Mouse (Mus musculus): Measurements from ENCODE around the gene Hnf4a. TPM values are rescaled to one million over a fixed set of nuclear protein-coding genes. Genes with fewer than 3 reads are reported as not detected.

The Hnf4a gene
- total and polyA plus RNA-seq, 3 experiments = 0.39 to 1.1 TPM; not detected in 1

DNA sequence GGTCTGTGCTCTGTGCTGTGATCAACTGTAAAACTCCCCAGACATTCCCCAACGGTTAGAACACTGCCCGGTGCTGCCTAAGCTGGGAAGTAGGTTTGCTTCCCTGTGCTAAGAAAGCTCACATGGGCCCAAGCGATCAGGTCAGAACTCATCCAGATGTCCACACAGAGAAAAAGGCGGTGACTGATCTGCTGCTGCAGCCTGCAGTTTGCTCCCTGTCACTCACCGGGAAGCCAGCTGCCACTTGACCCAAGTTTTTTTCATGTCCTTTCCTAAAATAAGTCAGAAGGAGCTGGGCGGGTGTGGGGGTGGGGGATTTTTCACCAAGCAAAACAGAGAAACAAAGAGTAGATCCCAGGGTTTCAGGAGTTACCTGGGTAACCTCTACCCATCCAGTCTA, 42.0 kb upstream of the Hnf4a start:
- no peak for DNase-seq (ENCODE audit: low read depth, low spot score)
- no peak for TF ChIP-seq EP300 (IDR thresholded peaks at IDR 0.05; ENCODE audit: low read depth in 1 of 2, low read length in 2 of 2)
- no peak for TF ChIP-seq MAX (IDR thresholded peaks at IDR 0.05; ENCODE audit: low read length)
- no peaks in the 10 kb centered on the region for H3K36me3 ChIP-seq (ENCODE audit: control insufficient read depth in 1 of 2, insufficient read depth in 2 of 2, low read length in 2 of 2)

DNA sequence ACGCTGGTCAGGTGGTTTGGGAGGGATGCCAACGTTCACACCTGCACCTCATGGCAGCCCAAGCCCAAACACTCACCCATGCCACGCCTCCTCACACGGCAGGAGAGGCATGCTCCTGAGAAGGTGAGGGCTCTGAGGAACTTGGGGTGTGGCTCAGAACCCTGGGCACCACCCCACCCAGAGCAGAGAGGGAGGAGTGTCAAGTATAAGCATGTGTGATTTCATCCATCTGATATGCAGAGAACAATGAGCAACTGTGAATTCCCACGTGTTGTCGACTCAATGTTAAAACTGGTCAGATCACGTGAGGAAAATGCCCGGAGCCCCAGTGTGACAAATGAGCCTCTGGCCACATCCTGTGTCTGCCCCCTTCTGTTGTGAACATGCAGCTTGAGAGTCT, 39.8 kb upstream of the Hnf4a start:
- H3K27me3 ChIP-seq (ENCODE audit: control insufficient read depth in 1 of 2, insufficient read depth in 2 of 2, low read length in 2 of 2) = no peaks in the 10 kb centered on the region
- no peak overlapping the region for H3K9ac ChIP-seq (ENCODE audit: control insufficient read depth, low read depth, low read length, poor library complexity, severe bottlenecking)
- no peak overlapping the region for H3K4me3 ChIP-seq (ENCODE audit: control insufficient read depth in 1 of 2, insufficient read depth in 1 of 2, low read depth in 2 of 2, low read length in 2 of 2)
- no peak for TF ChIP-seq HCFC1 (IDR thresholded peaks at IDR 0.05; ENCODE audit: low read depth, low read length)
- no peak for TF ChIP-seq BHLHE40 (IDR thresholded peaks at IDR 0.05; ENCODE audit: borderline replicate concordance, low read depth, low read length)
- TF ChIP-seq POLR2A (IDR thresholded peaks at IDR 0.05; ENCODE audit: control insufficient read depth in 1 of 2, insufficient read depth in 1 of 2, low read depth in 1 of 2, low read length in 2 of 2, poor library complexity in 1 of 2) = no peak
- TF ChIP-seq TCF12 (IDR thresholded peaks at IDR 0.05; ENCODE audit: low read depth, low read length) = no peak
- no peak for TF ChIP-seq MAX (IDR thresholded peaks at IDR 0.05; ENCODE audit: low read length)
- TF ChIP-seq CHD2 (IDR thresholded peaks at IDR 0.05; ENCODE audit: low read length) = no peak
- H3K9me3 ChIP-seq (replicated peaks; ENCODE audit: insufficient read depth, low read length) = no peaks in the 10 kb centered on the region
- peaks cover 0 to 7% of the 10 kb centered on the region in 2 experiments; a peak in 1 of 4 replicates for H3K4me1 ChIP-seq (ENCODE audit: control insufficient read depth in 1 of 2, insufficient read depth in 2 of 2, low read length in 2 of 2)
- no peak for DNase-seq (ENCODE audit: low read depth, low spot score)
- peaks cover 0 to 5% of the 10 kb centered on the region in 2 experiments; a peak in 1 of 4 replicates for H3K36me3 ChIP-seq (ENCODE audit: control insufficient read depth in 1 of 2, insufficient read depth in 2 of 2, low read length in 2 of 2)
- no peak overlapping the region for H3K27ac ChIP-seq (ENCODE audit: control insufficient read depth, low read depth, low read length)
- H3K79me2 ChIP-seq (ENCODE audit: control insufficient read depth, insufficient read depth, low read length, poor library complexity) = no peaks in the 10 kb centered on the region; the same call in none of the 2 replicates

More for the DNA sequence above, 42.0 kb upstream of the Hnf4a start:
- Histone ChIP-seq H3K4me1 (ENCODE audit: control insufficient read depth in 1 of 2, insufficient read depth in 2 of 2, low read length in 2 of 2) (0 out of 4 replicates have a peak, but pooled peaks cover 0 to 2% of the 10 kb centered on the region in 2 experiments), H3K27me3 (ENCODE audit: control insufficient read depth in 1 of 2, insufficient read depth in 2 of 2, low read length in 2 of 2) (no peaks in the 10 kb centered on the region), H3K9ac (ENCODE audit: control insufficient read depth, low read depth, low read length, poor library complexity, severe bottlenecking) (no peak overlapping the region), H3K9me3 (replicated peaks; ENCODE audit: insufficient read depth, low read length) (no peaks in the 10 kb centered on the region), H3K27ac (ENCODE audit: control insufficient read depth, low read depth, low read length) (no peak overlapping the region), H3K4me3 (ENCODE audit: control insufficient read depth in 1 of 2, insufficient read depth in 1 of 2, low read depth in 2 of 2, low read length in 2 of 2) (no peak overlapping the region), H3K79me2 (ENCODE audit: control insufficient read depth, insufficient read depth, low read length, poor library complexity) (no peaks in the 10 kb centered on the region)

DNA sequence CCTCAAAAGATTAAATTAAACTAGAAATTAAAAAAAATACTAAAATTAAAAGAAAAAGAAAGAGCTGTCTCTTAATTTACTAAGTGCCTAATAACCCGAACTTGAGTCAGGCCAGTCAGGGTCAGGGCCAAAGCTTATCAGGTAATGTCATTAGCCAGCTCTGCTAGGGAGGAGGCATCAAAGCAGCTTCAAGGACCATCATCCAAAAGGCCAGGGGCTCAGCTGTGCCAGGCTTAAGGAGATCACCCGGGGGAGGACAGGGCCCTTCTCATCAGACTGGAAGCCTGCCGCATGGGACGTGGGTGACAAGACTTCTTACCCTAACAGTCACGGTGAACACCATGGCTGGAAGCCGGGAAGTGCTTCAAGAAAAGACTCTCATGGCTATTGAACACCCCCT, 39.0 kb upstream of the Hnf4a start:
- Histone ChIP-seq H3K9ac (ENCODE audit: control insufficient read depth, low read depth, low read length, poor library complexity, severe bottlenecking) (no peak overlapping the region), H3K79me2 (ENCODE audit: control insufficient read depth, insufficient read depth, low read length, poor library complexity) (peaks cover 4% of the 10 kb centered on the region), H3K4me1 (ENCODE audit: control insufficient read depth in 1 of 2, insufficient read depth in 2 of 2, low read length in 2 of 2) (peaks cover 0 to 7% of the 10 kb centered on the region in 2 experiments; a peak in 1 of 4 replicates), H3K27me3 (ENCODE audit: control insufficient read depth in 1 of 2, insufficient read depth in 2 of 2, low read length in 2 of 2) (no peaks in the 10 kb centered on the region), H3K36me3 (ENCODE audit: control insufficient read depth in 1 of 2, insufficient read depth in 2 of 2, low read length in 2 of 2) (peaks cover 0 to 5% of the 10 kb centered on the region in 2 experiments; a peak in 1 of 4 replicates), H3K27ac (ENCODE audit: control insufficient read depth, low read depth, low read length) (no peak overlapping the region), H3K9me3 (replicated peaks; ENCODE audit: insufficient read depth, low read length) (no peaks in the 10 kb centered on the region), H3K4me3 (ENCODE audit: control insufficient read depth in 1 of 2, insufficient read depth in 1 of 2, low read depth in 2 of 2, low read length in 2 of 2) (no peak overlapping the region)
- DNase-seq (ENCODE audit: low read depth, low spot score) = no peak
- TF ChIP-seq KAT2A (conservative IDR thresholded peaks at IDR 0.05; ENCODE audit: low read depth, low read length) = no peak
- no peak for TF ChIP-seq MEF2A (IDR thresholded peaks at IDR 0.05; ENCODE audit: extremely low read depth, insufficient replicate concordance, low read depth, low read length, poor library complexity, severe bottlenecking)
- TF ChIP-seq MAX (IDR thresholded peaks at IDR 0.05; ENCODE audit: low read length) = no peak
- no peak for TF ChIP-seq HCFC1 (IDR thresholded peaks at IDR 0.05; ENCODE audit: low read depth, low read length)
- no peak for TF ChIP-seq NELFE (IDR thresholded peaks at IDR 0.05; ENCODE audit: low read depth, low read length)
- TF ChIP-seq GATA1 (IDR thresholded peaks at IDR 0.05; ENCODE audit: low read depth, low read length) = no peak
- TF ChIP-seq POLR2A (IDR thresholded peaks at IDR 0.05; ENCODE audit: control insufficient read depth in 1 of 2, insufficient read depth in 1 of 2, low read depth in 1 of 2, low read length in 2 of 2, poor library complexity in 1 of 2) = no peak
- TF ChIP-seq NRF1 (IDR thresholded peaks at IDR 0.05; ENCODE audit: insufficient read depth, low read depth, low read length, poor library complexity, severe bottlenecking) = no peak
- TF ChIP-seq CTCF (IDR thresholded peaks at IDR 0.05 in 2 of 3, conservative IDR thresholded peaks at IDR 0.05 in 1 of 3; ENCODE audit: control insufficient read depth in 1 of 3, insufficient read depth in 1 of 3, low read depth in 2 of 3, low read length in 3 of 3, poor library complexity in 1 of 3, severe bottlenecking in 1 of 3) = no peak
- TF ChIP-seq ELF1 (IDR thresholded peaks at IDR 0.05; ENCODE audit: low read depth, low read length) = no peak
- no peak for TF ChIP-seq TBP (IDR thresholded peaks at IDR 0.05; ENCODE audit: low read depth, low read length)
- no peak for TF ChIP-seq MYB (IDR thresholded peaks at IDR 0.05; ENCODE audit: low read depth, low read length)
- TF ChIP-seq USF1 (IDR thresholded peaks at IDR 0.05; ENCODE audit: low read depth, low read length) = no peak
- no peak for TF ChIP-seq GABPA (IDR thresholded peaks at IDR 0.05; ENCODE audit: low read depth, low read length)
- no peak for TF ChIP-seq ZKSCAN1 (IDR thresholded peaks at IDR 0.05; ENCODE audit: low read depth, low read length)
- no peak for TF ChIP-seq ZNF384 (IDR thresholded peaks at IDR 0.05; ENCODE audit: low read depth, low read length)
- TF ChIP-seq RAD21 (IDR thresholded peaks at IDR 0.05; ENCODE audit: low read depth, low read length) = no peak
- no peak for TF ChIP-seq TCF12 (IDR thresholded peaks at IDR 0.05; ENCODE audit: low read depth, low read length)

Measured in MEL (cell line).